Mouse (Mus musculus) CH12.LX (cell line): ENCODE results near the gene Tufm.

ENCODE experiments used
- CTCF ChIP-seq, 2 experiments: IDR thresholded peaks in 1 of 2; conservative IDR thresholded peaks in 1 of 2; 2 replicates each; pipeline ENCODE4 v1.5.1; 2011 to 2012; ENCODE audit warnings: low read depth in 2 of 2, low read length in 2 of 2, improper control_type of control experiment in 1 of 2, inconsistent platforms in 1 of 2, mild to moderate bottlenecking in 1 of 2, moderate library complexity in 1 of 2
- HCFC1 ChIP-seq: IDR thresholded peaks from 2 replicates; pipeline ENCODE4 v1.6.1; 2012; ENCODE audit warnings: low read depth, mild to moderate bottlenecking, inconsistent platforms, low read length, improper control_type of control experiment
- MAFK ChIP-seq: IDR thresholded peaks from 2 replicates; pipeline ENCODE4 v1.6.1; 2011; ENCODE audit warnings: low read length, improper control_type of control experiment; ENCODE audit not compliant: insufficient replicate concordance
- MAX ChIP-seq: IDR thresholded peaks from 2 replicates; pipeline ENCODE4 v1.6.1; 2011; ENCODE audit warnings: low read length, improper control_type of control experiment
- NRF1 ChIP-seq: IDR thresholded peaks from 2 replicates; pipeline ENCODE4 v1.6.1; 2014; ENCODE audit warnings: low read depth, mild to moderate bottlenecking, inconsistent platforms, low read length, improper control_type of control experiment, moderate library complexity
- POLR2A ChIP-seq: IDR thresholded peaks from 2 replicates; pipeline ENCODE4 v1.6.1; 2011; ENCODE audit warnings: low read depth, mild to moderate bottlenecking, improper control_type of control experiment, low read length
- RAD21 ChIP-seq: IDR thresholded peaks from 2 replicates; pipeline ENCODE4 v1.6.1; 2011; ENCODE audit warnings: low read depth, mild to moderate bottlenecking, low read length, improper control_type of control experiment, moderate library complexity
- RCOR1 ChIP-seq: conservative IDR thresholded peaks from 2 replicates; pipeline ENCODE4 v1.6.1; 2012; ENCODE audit warnings: low read depth, mild to moderate bottlenecking, inconsistent platforms, low read length, improper control_type of control experiment
- SIN3A ChIP-seq: IDR thresholded peaks from 2 replicates; pipeline ENCODE4 v1.6.1; 2012; ENCODE audit warnings: low read length, improper control_type of control experiment, inconsistent platforms
- TCF12 ChIP-seq: IDR thresholded peaks from 2 replicates; pipeline ENCODE4 v1.6.1; 2014; ENCODE audit warnings: low read depth, mild to moderate bottlenecking, inconsistent platforms, low read length, improper control_type of control experiment
- UBTF ChIP-seq: IDR thresholded peaks from 2 replicates; pipeline ENCODE4 v1.6.1; 2012; ENCODE audit warnings: low read depth, mild to moderate bottlenecking, inconsistent platforms, low read length, improper control_type of control experiment, moderate library complexity
- USF1 ChIP-seq: IDR thresholded peaks from 2 replicates; pipeline ENCODE4 v1.6.1; 2014; ENCODE audit warnings: low read depth, mild to moderate bottlenecking, inconsistent platforms, low read length, improper control_type of control experiment
- USF2 ChIP-seq: conservative IDR thresholded peaks from 2 replicates; pipeline ENCODE4 v1.6.1; 2011; ENCODE audit warnings: low read depth, low read length, improper control_type of control experiment
- ZKSCAN1 ChIP-seq: IDR thresholded peaks from 2 replicates; pipeline ENCODE4 v1.6.1; 2012; ENCODE audit warnings: low read depth, inconsistent platforms, low read length, improper control_type of control experiment, borderline replicate concordance

- TF ChIP-seq ZKSCAN1 (no peak), RCOR1 (no peak), POLR2A (peak; percentile 78), CTCF (conservative IDR thresholded peaks at IDR 0.05 in 1 of 2, IDR thresholded peaks at IDR 0.05 in 1 of 2; ENCODE audit: low read depth in 2 of 2, low read length in 2 of 2) (no peak), USF1 (no peak), HCFC1 (no peak), UBTF (no peak), NRF1 (no peak), MAX (no peak), MAFK (no peak), RAD21 (no peak), SIN3A (no peak), USF2 (no peak), TCF12 (no peak)
These were observed at the start of gene Tufm for GRCm38 (mm10) chr7:126487052-126487483.
